Mouse (Mus musculus): ENCODE measurements around the gene Adamtsl3.
"Not testable (repeated sequence)": the region's sequence is repeated elsewhere in the genome, so short reads cannot be mapped to it uniquely, and the experiment has no call there.

Gene Adamtsl3

GRCm38 (mm10) chr7:82361127-82361526 is 25.6 kb downstream of the Adamtsl3 start:
- DNase-seq (ENCODE audit: low read depth): no peak

- no peak for DNase-seq (ENCODE audit: low read depth)
Measured at GRCm38 (mm10) chr7:82364567-82364966, 29.1 kb downstream of the Adamtsl3 start.

DNA sequence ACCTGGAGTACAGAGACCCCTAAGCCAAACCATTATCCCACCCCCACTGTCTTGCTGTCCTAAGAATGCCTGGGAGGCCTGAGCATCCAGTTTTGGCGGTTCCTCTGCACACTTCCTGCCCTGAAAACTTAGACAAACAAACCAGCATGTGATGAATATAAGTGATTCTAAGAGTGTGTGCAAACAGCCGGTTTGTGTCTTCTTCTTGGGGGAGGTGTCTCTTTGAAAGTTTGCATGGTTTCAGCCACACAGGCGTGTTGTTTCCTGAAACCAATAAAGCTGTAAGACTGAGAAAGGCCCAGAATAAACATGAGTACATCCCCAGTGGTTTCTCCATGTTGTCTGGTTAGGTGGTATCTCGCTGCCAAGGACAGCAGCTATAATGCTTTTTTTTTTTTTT is 30.6 kb downstream of the Adamtsl3 start:
- DNase-seq (ENCODE audit: low read depth): peak; percentile 3

GRCm38 (mm10) chr7:82366471-82366870 is 31.0 kb downstream of the Adamtsl3 start:
- no peak for DNase-seq (ENCODE audit: low read depth)

- DNase-seq (ENCODE audit: low read depth): no peak
Measured at GRCm38 (mm10) chr7:82368047-82368446, 32.6 kb downstream of the Adamtsl3 start.

- DNase-seq (ENCODE audit: low read depth): no peak
Measured at GRCm38 (mm10) chr7:82370132-82370531, 34.6 kb downstream of the Adamtsl3 start.

- DNase-seq (ENCODE audit: low read depth): no peak
Measured at GRCm38 (mm10) chr7:82371411-82371810, 35.9 kb downstream of the Adamtsl3 start.

- DNase-seq (ENCODE audit: low read depth): no peak
Measured at GRCm38 (mm10) chr7:82378311-82378710, 42.8 kb downstream of the Adamtsl3 start.

DNA sequence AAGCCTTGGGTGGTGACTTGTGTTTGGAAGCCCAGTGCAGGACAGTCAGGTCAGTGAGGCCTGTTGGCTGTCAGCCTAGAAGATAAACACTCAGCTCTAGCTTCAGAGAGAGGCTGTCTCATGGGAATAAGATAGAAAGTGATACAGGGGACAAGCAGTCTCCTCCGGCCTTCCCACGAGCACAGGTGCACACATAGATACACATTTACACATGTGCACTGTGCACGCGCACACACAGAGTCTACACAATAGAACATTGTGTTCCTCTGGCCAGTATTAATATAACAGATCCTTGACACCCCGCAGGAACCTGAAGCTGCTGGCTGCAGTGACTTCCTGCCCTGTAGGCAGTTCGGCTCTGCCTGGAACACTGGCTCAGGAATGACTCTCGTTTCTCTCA is 44.3 kb downstream of the Adamtsl3 start:
- DNase-seq (ENCODE audit: low read depth): no peak

DNA sequence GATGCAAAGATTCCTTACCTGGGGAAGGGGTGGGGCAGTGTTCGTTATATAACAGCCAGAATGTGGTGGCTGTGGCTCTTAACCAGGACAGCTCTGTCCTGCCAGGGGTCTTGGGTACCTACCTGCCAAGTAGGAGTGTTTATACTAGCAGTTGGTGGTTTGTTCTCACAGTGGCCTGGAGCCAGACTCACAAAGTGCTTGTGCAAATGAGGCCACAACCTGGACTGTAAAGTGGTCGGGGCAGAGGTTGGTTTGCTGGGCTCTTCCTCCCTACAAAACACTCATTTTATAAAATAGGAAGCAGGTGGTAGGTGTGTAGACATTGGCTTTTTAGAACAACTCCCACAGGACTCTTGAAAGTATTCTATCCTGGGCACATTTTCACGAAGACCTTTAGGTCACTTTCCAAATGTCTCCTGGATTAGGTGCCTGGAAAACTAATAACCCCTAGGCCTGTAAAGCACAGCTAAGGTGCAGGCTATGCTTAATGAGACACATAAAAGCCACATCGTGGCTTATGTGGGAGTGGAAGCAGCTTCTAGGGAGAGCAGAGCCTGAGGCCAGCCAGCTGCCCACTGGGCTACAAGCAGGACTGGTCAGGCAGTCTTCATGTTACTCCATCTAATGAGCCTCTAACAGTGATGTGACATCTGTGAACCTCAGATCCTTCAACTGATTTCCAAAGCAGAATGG is 47.5 kb downstream of the Adamtsl3 start:
- no peak for DNase-seq (ENCODE audit: low read depth)

GRCm38 (mm10) chr7:82383536-82383848 is 48.0 kb downstream of the Adamtsl3 start:
- no peak for DNase-seq (ENCODE audit: low read depth)

- DNase-seq (ENCODE audit: low read depth): no peak
Measured at GRCm38 (mm10) chr7:82387121-82387520, 51.6 kb downstream of the Adamtsl3 start.

DNA sequence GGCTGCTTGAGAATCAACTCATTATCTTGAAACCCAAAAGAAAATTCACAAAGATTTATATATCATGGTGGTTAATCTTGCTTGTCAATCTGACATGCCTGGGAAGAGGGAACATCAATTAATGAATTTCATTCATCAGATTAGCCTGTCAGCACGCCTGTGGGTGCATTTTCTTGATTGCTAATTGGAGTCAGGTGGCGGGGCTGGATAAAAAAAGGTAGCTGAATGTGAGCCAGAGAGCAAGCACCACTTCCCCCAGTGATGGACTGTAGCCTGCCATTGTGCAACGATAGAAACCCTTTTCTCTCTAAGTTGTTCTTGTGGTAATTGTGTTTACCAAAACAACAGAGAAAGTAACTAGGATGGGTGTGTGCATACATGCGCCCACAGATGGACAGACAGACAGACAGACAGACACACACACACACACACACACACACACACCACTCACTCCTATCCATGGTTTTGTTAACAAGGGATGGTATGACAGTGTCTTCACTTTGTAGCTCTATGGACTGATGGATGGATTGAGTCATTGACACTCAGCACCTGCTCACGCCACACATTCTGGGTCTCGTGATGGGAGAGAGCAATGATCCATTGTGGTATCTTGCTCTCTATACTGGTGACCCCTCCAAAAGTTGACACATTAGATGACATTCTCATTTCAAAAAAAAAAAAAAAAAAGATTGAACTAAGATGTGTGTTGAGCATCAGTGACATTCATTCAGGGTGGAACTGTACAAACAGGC is 59.1 kb downstream of the Adamtsl3 start:
- DNase-seq (ENCODE audit: low read depth): no peak

DNA sequence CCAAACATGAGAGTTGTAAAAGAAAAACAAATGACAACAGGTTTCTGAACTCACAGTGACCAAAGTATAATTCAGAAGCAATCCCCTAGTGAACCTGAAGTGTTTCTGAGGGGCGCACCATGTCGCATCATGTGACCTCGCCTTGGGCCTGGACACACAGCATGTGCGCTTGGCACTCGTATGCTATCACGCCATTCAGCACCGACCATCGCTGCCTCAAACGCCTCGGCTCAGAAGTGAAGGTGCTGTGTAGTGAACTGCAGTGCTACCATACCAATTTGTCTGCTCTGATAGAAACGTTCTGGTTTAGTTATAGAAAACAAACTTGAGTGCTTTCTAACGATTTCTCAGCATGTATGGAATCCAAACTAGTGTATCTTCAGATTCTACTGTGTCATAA is 59.7 kb downstream of the Adamtsl3 start:
- DNase-seq (ENCODE audit: low read depth): no peak

- no peak for DNase-seq (ENCODE audit: low read depth)
Measured at GRCm38 (mm10) chr7:82395751-82396512, 60.4 kb downstream of the Adamtsl3 start.

DNA sequence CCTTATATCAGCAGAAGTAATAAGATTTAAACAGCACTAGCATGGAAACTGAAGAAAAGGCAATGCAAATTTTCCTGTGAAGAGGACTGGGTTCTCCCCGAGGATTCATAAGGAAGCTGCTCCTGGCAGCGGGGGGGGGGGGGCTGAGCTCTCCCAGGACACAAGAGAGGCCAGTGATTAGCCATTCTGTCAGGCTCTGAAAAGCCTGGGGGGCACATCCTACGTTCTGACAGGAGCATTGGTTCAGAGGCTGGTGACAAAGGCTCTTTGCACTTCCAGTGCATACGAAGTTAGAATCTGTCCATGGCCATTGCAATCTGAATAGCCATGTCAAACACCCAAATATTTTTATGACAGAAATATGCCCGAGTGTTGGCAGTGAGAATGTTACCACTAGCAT is 61.4 kb downstream of the Adamtsl3 start:
- DNase-seq (ENCODE audit: low read depth): no peak

DNA sequence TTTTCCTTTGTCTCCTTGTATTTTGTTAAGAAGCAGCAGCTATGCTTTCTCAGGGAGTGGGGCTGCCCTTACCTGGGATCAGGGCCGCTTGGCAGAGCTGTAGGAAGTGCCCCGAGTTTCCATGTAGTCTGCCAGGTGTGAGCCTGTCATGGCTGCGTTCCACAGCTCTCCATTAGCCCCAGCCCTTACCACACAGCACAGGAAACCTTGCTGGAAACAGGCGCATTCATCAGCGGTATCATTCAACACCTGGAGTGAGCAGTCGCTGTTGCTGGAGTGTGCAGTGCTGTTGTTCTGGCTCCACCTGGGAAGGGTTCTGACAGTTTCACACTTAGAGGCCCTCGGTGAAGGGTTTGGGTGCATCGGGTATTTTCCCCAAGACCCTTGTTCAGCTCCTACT is 62.1 kb downstream of the Adamtsl3 start:
- DNase-seq (ENCODE audit: low read depth): no peak

DNA sequence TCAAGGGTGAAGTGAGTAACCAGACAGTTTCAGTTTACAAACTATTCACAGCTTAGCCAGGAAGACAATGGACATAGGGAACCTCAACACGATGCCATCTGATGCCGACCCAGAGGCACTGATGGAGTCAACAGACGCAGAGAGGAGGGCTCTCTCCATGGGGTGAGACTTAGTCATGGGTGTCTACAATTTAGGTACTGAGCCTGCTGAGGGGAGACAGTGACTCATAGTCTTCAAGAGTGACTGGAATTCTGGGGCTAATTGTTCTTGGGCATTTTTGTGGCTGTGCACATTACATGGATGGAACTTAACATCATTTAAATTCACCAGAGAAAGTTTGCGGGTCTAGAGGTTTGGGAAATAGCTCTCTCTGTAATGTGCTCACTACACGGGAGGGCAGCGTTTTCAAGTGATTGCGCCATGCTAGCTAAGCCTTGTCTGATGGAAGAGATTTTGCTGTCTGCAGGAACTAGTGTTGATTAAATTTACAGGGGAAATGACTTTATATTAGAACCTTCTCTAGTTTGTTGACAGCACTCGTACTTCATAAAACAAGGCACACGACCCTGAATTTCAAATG is 70.1 kb downstream of the Adamtsl3 start:
- no peak for DNase-seq (ENCODE audit: low read depth)

GRCm38 (mm10) chr7:82410966-82411365 is 75.5 kb downstream of the Adamtsl3 start:
- DNase-seq (ENCODE audit: low read depth): no peak

DNA sequence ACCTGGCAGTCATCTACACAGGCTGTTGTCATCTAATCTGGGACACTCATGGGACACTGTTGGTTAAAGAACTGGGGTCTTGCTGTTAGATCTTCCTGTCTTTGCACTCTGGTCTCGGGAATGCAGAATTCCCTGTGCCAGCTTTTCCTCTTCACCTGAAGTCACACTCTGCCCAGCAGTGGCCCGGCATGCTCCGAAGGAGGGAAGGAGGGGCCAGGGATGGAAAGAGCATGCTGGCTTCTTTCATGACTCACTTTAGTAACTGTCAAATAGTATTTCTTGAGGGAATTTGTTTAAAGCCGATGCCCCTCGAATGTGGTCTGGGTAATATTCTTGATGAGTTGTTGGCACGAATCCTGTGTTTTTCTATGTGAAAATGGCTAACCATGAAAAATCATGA is 81.2 kb downstream of the Adamtsl3 start:
- no peak for DNase-seq (ENCODE audit: low read depth)

DNA sequence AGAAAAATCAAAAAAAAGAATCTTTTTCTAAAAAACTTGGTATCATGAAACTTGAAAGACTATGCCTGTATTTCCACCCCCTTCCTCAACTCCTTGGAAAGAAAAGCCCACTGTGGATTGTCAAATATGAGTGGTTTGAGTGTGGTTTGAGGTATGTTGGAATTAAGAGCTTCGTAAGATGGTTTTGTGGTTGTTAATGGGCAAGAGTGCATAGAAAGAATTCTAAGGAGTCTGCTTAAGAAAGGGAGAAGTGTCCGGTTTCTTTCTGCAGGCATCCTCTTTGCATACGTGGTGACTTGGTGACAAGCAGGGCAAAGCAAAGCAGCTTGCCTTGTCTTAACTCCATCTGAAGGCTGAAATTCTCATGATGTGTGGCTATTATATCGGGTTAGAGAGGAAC is 81.6 kb downstream of the Adamtsl3 start:
- DNase-seq (ENCODE audit: low read depth): no peak

DNA sequence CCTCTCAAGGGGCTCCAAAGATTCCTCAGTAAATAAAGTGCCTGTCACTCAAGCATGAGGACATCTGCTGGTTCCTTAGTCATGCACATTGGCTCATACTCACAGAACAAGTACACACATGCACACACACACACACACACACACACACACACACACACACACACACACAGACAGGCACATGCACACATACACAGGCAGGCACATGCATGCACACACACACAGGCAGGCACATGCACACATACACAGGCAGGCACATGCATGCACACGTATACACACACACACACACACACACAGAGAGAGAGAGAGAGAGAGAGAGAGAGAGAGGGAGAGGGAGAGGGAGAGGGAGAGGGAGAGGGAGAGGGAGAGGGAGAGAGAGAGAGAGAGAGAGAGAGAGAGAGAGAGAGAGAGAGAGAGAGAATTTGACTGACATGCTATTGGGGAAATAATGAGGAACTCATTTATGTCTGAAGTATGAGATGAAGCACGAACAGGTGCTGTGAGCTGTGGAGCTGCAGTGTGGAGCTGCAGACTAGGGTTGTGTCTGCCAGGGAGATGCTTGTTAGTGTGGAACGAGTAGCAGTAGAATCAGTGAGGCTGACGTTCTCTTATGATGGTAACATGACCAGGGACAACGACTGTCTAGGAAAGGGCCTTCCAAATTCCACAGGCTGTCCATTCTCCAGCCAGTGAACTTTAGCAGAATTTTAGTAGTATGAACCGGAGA is 85.0 kb downstream of the Adamtsl3 start:
- DNase-seq (ENCODE audit: low read depth): not testable (repeated sequence)
